Mouse (Mus musculus) kidney, postnatal 4 days (tissue): ENCODE results near the gene Trim6.
"Not testable (repeated sequence)": the region's sequence is repeated elsewhere in the genome, so short reads cannot be mapped to it uniquely, and the experiment has no call there.

Experiments
- DNase-seq, 2 experiments: peaks; one replicate each; pipeline ENCODE4 v3.0.0; 2021; ENCODE audit warnings: mixed read lengths in 2 of 2

Trim6 gene

GRCm38 (mm10) chr7:104218701-104219569 is at the start of gene Trim6:
Gene Trim6 (plus strand): TSS chr7:104218793.
- peak; percentile 75 to 84 for DNase-seq

GRCm38 (mm10) chr7:104169634-104170204 is 48.9 kb upstream of the Trim6 start:
- no peak for DNase-seq

DNA sequence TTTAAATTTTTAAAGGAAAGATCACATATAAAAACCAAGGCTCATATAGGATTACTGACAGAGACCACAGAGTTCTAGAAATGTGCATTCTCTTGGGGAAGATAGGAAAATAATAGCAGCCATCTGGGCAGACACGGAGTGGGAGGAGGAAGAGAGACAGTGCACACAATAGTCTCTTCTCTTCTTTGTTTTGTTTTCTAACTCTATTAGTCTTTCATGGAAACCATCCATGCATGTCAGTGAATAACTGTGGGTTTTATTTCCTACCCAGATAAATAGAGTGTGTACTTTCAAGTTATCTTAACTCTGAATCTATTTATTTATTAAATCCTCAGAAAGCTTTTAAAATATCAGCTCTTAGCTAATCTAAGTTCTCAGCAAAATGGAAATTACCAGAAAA is 43.5 kb upstream of the Trim6 start:
- DNase-seq, result no peak

DNA sequence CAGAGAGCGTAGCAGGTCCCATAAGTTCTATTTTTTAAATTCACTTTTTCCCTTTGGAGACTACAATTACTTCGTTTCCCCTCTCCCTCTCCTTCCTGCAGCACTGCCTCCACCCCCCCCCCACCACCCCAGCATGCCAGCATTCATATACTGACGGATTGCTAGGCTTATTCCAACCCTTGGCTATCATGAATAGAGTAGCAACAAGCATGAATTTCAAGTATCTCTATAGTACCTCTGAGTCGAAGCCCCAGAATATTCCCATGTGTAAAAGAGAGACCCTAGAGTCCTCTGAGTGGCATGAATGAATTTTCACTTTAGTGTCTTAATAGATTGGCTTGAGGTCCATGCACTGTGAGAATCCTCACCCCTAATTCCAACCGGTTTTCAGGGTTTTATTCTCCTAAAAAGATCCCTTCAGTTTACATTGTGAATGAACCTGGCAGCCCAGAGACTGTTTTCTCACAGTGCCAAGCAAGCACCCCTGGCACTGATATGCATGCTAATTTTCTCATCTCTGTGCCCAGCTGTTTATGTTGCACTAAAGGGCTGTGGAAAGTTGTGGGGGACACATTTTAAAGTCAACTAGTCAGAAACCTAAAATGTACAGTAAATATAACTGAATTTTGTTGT is 40.1 kb upstream of the Trim6 start:
- no peak for DNase-seq

GRCm38 (mm10) chr7:104179074-104179473 is 39.5 kb upstream of the Trim6 start:
- no peak for DNase-seq

DNA sequence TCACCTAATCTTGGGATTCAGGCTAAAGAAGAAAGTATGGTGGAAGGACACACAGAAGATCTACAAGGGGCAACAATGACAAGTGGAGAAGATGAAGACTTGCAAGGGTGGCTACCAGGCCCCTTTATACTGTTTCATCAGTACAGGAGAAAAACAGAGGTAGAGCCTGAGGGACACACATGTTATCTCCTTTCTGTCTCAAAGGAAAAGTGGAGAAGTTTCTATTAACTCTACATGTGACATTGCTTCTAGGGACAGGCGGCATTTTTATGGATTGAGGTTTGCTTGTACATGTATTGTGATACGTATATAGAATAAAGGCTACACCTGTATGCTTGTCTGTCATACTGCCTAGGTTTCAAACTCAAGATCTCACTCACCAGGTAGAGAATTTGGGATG is 35.3 kb upstream of the Trim6 start, which contains the start of gene Olfr648:
Olfr648 (minus strand) TSS at position 101 of the 400 bp plus-strand sequence.
- DNase-seq, result no peak

GRCm38 (mm10) chr7:104191275-104191674 is 27.3 kb upstream of the Trim6 start:
- no peak for DNase-seq

DNA sequence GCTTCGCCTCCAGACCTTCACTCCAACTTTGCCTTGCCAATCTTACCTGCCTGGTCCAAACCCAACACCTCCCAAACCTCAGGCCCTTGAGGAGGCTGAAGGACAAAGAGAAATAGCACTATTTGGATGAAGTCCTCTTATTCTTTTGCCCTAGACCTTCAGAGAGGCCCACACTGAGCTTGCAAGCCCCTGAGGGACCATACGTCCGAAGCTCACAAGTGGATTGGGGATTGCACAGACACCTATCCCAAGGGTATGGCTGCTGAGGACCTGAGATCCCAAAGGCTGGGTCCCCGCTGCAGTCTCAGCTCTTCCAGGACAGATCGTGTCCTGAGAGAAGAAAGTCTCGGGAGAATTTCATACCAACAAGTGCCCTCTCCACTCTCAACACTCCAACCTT is 22.7 kb upstream of the Trim6 start, which contains the start of gene Olfr649:
Olfr649 (minus strand) TSS at position 101 of the 400 bp plus-strand sequence.
- DNase-seq, result no peak

GRCm38 (mm10) chr7:104199822-104200221 is 18.8 kb upstream of the Trim6 start:
- DNase-seq, result peak; percentile 77 to 83

- no peak for DNase-seq
Observed at GRCm38 (mm10) chr7:104206197-104206596, 12.4 kb upstream of the Trim6 start.

GRCm38 (mm10) chr7:104216011-104216535 is 2.5 kb upstream of the Trim6 start:
- no peak for DNase-seq

DNA sequence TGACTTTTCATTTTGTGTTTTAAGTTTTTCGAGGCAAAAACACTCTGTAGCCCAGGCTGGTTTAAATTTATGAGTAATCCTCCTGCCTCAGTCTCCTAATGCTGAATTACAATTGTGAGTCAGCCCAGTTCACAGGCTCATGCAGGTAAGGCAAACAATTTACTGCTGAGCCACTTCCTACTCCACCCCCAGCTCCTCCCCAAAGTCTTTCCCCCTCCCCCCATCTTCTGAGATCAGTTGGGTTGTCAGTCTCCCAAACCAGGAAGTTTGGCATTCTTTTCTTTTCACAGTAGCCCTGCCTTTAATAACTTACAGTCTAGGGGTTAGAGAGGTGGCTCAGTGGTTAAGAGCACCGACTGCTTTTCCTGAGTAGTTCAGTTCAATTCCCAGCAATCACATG is 712 bp upstream of the Trim6 start:
- DNase-seq, result no peak

GRCm38 (mm10) chr7:104231203-104231602 is 12.6 kb downstream of the Trim6 start:
- DNase-seq, result peak; percentile 48 to 54

DNA sequence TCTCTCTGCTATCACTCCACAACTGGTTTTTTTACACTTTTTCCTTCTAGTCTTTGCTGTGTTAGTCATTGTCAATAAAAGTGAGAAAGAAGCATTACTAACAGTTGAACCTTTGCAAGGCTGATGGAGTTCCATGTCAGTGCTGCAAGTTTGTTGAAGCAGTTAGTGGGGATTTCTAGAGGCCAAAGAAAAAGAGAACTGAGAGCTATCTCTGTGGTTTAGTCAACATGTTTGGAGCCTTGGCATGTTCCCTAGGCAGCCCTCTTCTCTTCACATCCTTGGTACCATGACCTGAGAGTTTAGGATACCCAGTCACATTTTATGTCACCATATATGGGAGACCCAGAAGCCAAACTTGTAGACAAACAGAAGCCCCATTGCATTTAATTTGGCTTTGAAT is 22.3 kb downstream of the Trim6 start:
- DNase-seq, result no peak

GRCm38 (mm10) chr7:104243616-104244015 is 25.0 kb downstream of the Trim6 start:
- DNase-seq, result no peak

DNA sequence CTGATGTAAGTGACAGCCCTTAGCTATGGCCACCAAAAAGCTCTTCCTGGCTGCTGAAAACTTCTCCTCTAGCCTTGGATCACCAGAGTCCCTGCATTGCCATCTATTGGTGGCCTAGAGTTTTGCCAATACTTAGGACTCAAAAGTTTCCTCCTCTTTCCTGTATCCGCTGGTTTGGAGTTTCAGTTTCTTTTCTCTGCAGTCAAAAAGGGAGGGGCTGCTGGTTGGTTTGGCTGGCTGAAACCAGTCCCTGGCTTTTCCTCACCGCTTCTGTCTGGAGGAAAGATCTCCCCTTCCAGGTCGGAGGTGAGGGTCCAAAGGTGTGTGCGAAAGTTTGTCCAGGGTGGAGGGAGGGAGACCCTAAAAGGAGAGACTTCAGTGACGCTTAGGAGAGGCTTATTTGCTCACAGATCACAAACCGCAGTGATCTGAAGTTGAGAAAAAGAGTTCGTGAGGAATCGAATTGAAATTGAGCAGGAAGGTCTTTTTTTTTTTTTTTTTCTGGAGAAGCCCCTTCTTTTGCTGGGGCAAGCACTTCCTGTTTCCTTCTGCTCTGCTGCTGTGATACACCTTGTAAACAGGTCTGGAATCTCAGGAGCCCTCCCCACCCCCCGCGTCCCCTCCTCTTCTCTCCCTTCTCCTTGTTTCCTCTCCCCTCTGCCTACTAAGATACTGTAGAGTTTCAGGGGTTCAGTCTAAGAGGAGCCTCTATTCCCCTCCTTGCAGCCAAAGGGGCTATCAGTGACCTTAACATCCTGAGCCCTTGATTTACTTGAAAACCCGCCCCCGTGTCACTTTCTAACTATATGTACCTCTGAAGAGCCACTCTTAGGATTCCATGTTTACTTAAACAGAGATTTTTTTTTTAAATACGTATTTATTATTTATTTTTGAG is 25.9 kb downstream of the Trim6 start, which contains the start of gene Trim34a:
Trim34a (plus strand) TSS at position 171 of the 895 bp plus-strand sequence.
- DNase-seq, result peak; percentile 52 to 72

- DNase-seq, result not testable (repeated sequence)
Observed at GRCm38 (mm10) chr7:104260380-104260779, 41.8 kb downstream of the Trim6 start.

GRCm38 (mm10) chr7:104265335-104265734 is 46.7 kb downstream of the Trim6 start:
- DNase-seq, result not testable (repeated sequence)

GRCm38 (mm10) chr7:104279361-104279760 is 60.8 kb downstream of the Trim6 start:
- not testable (repeated sequence) for DNase-seq
